Mouse (Mus musculus) layer of hippocampus, postnatal 14 days (tissue): ENCODE data around the gene Vasp. TPM values are rescaled to one million over a fixed set of nuclear protein-coding genes. Genes with fewer than 3 reads are reported as not detected.
"Not testable (repeated sequence)": the region's sequence is repeated elsewhere in the genome, so short reads cannot be mapped to it uniquely, and the experiment has no call there.

Source experiments
- DNase-seq, 2 experiments: peaks; one replicate each; pipeline ENCODE4 v3.0.0; 2021 to 2022; ENCODE audit warnings: low spot score in 2 of 2, mixed read lengths in 1 of 2
- total RNA-seq, 2 experiments: library from RNA; stranded (reverse); gene quantifications; 2 replicates each; pipeline ENCODE4 v1.2.3; 2021

The Vasp gene
- total RNA-seq, 2 experiments from 2014 or later, result 23.2 to 24.2 TPM

GRCm38 (mm10) chr7:19304501-19305412 lies 33.1 kb upstream of the Vasp start:
- no peak for DNase-seq

- peak in 1 of 2 experiments; percentile 59 for DNase-seq
These were observed 32.2 kb upstream of the Vasp start for GRCm38 (mm10) chr7:19303770-19304169.

GRCm38 (mm10) chr7:19303046-19303305 lies 31.4 kb upstream of the Vasp start:
- DNase-seq, result no peak

- DNase-seq, result no peak
These were observed 30.8 kb upstream of the Vasp start for GRCm38 (mm10) chr7:19302264-19303045.

GRCm38 (mm10) chr7:19301461-19302263 lies 30.0 kb upstream of the Vasp start:
- DNase-seq, result no peak

- DNase-seq, result peak; percentile 81 to 86
These were observed 29.1 kb upstream of the Vasp start for GRCm38 (mm10) chr7:19300501-19301421.

GRCm38 (mm10) chr7:19299194-19299593 lies 27.6 kb upstream of the Vasp start:
- DNase-seq, result peak in 1 of 2 experiments; percentile 52

- no peak for DNase-seq
These were observed 26.2 kb upstream of the Vasp start for GRCm38 (mm10) chr7:19297794-19298193.

GRCm38 (mm10) chr7:19297034-19297433 lies 25.4 kb upstream of the Vasp start:
- no peak for DNase-seq

- peak; percentile 94 to 97 for DNase-seq
These were observed 24.0 kb upstream of the Vasp start for GRCm38 (mm10) chr7:19295503-19296185.

GRCm38 (mm10) chr7:19290969-19291596 lies 19.5 kb upstream of the Vasp start:
- no peak for DNase-seq

GRCm38 (mm10) chr7:19284763-19285162 lies 13.1 kb upstream of the Vasp start:
- DNase-seq, result peak; percentile 53 to 68

GRCm38 (mm10) chr7:19283406-19283804 lies 11.8 kb upstream of the Vasp start:
- DNase-seq, result peak in 1 of 2 experiments; percentile 36

GRCm38 (mm10) chr7:19282791-19283405 lies 11.3 kb upstream of the Vasp start:
- peak in 1 of 2 experiments; percentile 60 for DNase-seq

GRCm38 (mm10) chr7:19282385-19282784 lies 10.8 kb upstream of the Vasp start, which contains the start of gene Rtn2:
Gene Rtn2, plus strand, starts transcription at chr7:19282624.
- peak; percentile 72 to 90 for DNase-seq

- not testable (repeated sequence) for DNase-seq
These were observed 10.2 kb upstream of the Vasp start for GRCm38 (mm10) chr7:19281680-19282304.

GRCm38 (mm10) chr7:19279581-19280114 lies 8.0 kb upstream of the Vasp start, which contains the start of gene Ppm1n:
Gene Ppm1n, minus strand, starts transcription at chr7:19280064.
- DNase-seq, result no peak

- DNase-seq, result no peak
These were observed 7.4 kb upstream of the Vasp start for GRCm38 (mm10) chr7:19279052-19279451.
